Mouse (Mus musculus) lung, postnatal 36 days (tissue): ENCODE measurements around the gene Tspan2.

Source experiments
- DNase-seq: peaks from one replicate; pipeline ENCODE4 v3.0.0; 2022; ENCODE audit warnings: mixed read lengths

Gene Tspan2

DNA sequence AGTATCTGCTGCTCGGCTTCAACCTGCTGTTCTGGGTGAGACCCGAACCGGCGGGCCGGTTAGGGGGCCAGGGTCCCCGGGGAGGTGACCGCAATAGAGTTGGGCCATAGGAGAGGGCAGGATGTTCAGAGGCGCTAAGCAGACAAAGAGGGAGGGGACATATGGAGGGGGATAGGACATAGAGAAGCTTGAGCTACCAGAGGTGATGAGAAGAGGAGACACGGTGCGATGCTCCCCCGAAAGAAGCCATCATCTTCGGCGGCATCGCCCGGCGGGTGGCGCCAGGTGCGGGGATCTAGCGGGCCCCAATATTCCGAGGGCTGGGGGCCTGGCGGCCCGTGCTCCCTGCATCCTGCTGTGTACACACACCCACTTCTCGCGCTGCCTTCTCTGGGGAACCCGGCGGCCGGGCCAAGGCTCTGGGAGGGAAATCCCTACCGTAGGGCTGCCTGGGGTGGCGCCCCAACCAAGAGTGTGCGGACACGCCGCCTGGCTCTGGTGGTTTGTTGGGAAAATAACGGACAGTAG lies 766 bp downstream of the Tspan2 start:
- DNase-seq: peak; percentile 62

DNA sequence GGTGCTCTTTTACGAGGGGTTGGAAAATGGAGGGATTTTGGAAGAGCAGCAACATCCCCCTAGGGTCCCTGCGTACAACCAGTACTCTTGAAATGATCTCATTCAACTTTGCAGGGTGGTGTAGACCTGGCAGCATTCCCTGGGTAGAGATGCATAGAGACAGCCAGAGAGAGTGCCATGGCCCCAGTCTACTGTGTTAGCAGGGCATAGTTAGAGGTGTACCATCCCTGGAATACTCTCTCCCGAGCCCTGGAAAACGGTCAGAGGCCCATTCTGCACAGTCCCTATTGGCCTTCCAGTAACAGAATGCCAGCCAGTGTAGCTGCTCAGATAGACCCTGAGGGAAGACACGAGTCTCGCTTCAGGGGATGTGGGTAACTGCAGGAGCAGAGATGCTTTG lies 1.3 kb downstream of the Tspan2 start:
- DNase-seq: no peak

DNA sequence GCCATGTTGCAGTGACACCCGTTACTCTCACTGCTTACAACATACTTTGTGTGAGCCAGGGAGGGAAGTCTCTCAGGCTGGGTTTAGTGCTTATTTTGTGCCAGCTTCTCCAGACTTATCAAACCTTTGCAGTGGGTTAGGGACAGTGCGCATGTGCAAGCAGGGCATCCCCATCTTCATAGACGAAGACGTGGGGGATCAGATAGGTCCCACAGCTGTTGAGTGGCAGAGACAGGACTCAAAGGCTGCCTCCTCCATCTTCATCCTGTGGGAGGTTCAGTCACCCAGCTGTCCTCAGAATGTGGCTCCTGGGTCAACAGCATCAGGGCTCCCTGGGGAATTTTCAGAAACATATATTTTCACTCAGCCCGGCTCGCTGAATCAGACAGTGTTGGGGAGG lies 2.1 kb downstream of the Tspan2 start:
- DNase-seq: no peak

DNA sequence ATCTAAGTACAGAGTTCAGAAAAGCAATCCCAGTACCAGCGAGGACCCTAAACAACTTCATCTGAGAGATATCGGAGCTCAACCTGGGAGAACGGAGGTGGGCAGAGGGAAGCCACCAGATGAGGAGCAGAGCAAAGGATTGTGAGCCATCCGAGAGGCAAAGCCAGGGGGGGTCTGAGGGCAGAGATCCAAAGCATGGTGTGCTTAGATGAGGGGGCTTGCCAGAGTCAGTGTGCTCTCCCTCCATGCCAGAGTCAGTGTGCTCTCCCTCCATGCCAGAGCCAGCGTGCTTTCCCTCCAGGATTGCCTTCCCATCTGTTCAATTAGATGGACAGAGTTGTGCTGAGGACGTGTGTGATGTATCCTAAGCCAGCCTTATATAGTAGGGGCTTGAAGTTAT lies 2.8 kb downstream of the Tspan2 start:
- DNase-seq: no peak

DNA sequence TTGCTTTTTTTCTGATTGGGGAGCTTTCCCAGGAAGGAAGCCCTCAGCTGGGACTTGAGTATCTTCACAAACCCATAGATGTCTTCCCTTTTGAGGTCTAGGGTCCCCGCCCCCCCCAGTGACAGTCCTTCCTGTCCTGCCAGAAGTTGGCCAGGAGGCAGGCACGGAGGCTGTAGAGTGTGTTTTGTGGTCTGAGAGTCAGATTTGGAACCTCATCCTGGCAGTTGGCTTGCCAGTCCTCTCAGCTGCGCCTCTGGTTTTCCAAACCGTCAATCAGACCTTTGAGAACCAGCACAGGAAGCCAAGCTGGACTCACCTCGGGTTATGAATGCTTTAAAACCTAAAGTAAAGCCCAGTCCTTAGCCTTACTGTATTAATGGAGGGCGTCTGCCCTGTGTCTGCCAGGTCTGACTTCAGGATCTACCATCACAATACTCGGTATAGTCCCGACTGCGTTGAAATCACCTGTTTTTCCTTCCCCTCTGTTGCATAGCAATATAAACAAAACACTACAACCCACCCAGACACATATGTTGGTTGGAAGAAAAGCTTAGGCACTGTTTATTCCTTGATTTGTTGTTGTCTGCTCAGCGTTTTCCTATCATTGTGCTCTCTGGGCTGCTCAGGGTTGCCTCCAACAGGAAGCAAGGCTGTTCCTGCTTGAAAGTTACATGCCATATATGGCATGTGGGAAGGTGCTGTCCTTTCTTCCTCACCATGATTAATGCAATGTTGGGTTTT lies 4.0 kb downstream of the Tspan2 start:
- peak; percentile 74 for DNase-seq

DNA sequence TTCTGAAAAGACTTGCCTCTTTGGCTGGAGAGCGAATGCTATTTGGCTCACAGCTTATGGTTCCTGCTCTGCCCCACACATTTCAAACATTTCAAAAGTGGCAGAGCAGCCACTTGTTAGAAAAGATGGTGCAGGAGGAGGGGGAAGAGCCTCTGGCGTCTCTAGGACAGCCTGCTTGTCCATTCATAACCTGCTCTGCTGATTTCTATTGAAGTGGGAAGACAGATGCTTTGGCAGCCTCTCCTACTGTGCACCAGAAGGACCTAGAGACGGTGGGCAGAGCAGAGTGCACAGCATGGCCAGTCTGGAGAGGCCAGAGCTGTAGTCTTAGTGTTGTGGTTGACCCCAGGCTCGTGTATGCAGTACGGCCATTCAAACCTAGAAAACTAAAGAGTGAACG lies 4.6 kb downstream of the Tspan2 start:
- DNase-seq: no peak

DNA sequence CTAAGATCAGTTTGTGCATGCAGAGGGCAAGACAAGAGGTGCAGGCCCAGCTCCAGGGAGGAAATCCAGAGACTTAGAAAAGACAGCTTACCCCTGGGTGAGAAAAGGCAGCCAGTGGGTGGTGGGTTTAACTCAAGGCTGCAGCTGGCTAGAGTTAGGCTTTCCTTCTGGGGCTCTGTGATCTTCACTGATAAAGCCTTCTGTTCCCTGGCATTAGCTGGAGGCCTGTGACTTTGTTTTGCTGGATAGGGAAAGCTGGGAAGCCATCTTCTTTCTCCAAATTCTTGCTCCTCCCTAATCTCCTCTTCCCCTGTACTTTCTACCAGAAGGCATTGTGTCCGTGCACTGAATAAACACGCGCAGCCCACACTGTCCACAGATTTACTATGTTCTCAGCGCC lies 8.4 kb downstream of the Tspan2 start:
- no peak for DNase-seq

DNA sequence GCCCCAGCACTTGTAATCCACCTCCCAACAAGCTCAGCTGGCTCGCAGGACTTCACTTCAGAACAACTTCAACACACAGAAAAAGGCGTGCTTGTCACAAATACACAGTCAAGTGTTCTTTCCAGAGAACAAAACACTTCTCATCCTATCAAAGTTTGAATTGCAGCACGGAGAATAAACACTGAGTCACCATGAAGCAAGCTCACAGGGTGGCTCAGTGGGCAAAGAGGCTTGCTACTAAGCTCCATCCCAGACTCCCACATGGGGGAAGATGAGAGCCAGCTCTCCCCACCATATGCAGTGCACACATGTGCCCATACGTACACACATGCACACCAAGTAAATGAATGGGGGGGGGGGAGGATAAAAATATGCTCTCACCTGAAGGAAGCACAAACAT lies 8.9 kb downstream of the Tspan2 start:
- peak; percentile 79 for DNase-seq

DNA sequence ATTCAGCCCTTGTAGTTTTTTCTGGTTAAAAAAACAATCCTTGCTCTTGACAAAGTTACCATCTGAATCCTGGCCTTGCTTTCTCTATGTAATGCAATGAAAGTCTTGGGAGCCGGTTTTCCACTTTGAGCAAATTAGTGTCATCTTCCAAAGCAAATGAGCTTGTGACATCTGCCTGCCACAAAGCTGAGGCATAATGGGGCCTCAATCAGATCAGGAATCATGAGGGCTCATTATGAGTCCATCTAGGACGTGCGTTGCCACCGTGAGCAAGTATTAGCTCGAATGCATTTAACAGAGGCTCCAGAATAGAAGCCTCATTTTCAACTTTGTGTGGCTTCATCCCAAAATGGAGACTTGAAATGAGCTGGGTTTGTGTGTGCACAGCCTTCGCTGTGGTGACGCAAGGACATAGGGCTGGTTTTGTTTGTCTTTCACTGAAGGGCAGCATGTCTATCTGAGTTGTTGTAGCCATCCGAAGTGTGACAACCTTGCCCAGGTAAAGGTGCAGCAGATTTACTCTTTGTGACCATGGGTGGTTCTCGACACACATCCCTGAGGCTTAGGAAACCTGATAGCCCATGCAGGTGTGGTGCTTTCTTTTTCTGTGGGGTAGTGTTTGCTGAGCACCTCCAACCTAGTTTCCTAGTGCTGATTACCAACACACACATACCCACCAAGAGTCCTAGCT lies 9.6 kb downstream of the Tspan2 start:
- DNase-seq: peak; percentile 37

DNA sequence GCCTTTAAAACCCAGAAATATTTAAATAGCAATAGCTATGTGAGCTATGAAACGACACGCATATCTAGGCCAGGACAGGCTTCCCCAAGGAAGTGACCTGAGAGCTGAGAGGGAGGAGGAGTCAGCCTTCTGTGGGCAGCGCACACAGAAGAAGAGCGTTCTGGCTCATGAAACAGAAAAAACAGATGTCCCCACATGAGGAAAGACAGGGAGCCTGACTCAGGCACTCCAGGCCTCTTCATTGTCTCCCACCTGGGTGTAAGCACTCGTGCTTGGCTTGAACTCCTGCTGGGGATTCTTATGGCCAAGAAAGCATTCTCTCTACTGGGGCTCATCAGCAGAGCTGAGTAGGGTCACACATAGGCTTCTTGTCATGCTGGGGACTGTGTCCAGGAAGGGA lies 10.3 kb downstream of the Tspan2 start:
- peak; percentile 64 for DNase-seq

DNA sequence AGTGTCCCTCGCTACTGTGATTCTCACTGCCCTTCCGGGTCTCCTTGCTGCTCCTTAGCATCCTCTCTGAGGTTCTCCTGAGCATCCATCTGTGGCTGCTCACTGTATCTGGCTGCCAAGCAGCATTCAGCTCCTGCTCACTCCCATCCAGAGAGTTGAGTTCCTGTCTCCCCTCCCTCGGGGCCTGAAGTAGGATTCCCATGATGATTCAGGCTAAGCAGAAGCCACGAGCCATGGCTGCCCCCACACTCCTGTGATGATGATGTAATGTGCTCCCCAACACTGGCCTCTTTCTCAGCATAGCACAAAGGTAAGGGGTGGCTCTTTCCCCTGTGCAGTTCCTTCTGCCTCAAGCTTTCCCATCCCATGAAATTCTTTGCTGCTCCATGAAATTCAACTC lies 11.8 kb downstream of the Tspan2 start:
- DNase-seq: no peak

DNA sequence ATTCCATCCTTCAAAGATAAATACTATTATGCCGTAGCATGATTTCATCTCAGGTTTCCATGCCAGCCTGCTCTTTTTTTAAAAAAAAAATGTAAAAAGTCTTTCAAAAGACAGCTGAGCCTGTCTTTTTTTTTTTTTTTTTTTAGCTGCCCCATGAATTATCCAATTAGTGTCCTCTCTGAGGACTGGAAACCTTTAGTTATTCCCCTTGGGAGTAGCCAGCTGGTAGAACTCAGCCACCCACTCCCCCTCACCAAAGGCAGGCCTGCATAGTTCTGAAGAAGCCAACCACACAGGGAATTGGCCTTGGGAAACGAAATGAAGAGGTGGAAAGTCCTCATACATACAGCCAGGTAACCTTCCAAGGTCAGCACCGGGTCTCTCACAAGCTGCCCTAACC lies 13.7 kb downstream of the Tspan2 start:
- DNase-seq: no peak

DNA sequence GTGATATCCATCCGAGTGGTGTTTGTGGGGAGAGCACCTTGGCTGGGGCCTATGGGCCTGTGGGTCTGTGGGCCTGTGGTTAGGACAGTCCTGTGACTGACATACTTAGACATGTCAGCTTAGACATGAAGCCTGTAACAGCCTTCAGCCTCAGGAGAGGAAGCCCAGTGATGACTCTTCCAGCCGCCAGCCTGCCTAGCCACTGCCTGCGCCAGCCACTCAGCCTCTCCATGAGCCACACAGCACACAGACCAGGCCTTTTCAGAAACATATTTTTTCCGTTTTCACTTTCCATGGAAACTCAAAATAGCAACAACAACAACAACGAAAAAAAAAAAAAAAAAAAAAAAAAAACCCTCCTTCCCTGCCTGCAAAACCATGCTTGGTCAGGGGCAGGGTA lies 14.4 kb downstream of the Tspan2 start:
- DNase-seq: no peak

DNA sequence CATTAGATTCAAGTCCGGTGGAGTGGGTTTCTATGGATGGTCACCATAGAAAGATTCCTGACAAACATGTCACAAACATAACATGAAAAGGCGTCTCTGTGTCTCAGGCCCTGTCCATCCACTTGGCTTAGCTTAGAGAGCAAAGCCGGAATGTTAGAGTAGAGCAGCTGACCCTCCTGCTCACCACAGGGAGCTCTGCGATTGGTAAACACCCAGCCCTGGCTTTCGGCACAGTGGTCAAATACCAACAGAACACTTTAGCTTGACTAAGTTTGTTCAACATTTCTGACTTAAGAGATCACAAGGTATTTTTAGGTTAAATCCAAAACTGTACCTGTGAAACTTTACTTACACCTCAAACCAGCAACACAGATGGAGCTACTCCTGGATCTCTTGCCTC lies 16.8 kb downstream of the Tspan2 start:
- DNase-seq: peak; percentile 76

DNA sequence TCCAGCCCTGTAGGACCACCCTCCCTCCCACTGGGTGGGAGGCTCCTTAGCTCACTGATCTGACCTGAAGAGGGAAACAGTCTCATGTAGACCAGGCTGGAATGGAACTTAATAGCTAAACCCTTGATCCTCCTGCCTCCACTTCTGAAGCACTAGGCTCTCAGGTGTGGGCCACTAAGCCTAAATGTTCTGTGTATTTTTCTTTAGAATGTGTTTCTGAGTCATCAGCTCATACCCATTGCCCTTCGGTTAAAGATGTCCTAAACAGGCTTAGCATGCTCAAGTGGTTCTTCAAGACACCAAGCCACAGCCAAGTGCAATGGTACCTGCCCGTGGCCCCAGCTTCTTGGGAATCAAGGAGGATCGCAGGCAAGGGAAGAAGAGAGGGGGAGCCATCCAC lies 17.2 kb downstream of the Tspan2 start:
- no peak for DNase-seq

DNA sequence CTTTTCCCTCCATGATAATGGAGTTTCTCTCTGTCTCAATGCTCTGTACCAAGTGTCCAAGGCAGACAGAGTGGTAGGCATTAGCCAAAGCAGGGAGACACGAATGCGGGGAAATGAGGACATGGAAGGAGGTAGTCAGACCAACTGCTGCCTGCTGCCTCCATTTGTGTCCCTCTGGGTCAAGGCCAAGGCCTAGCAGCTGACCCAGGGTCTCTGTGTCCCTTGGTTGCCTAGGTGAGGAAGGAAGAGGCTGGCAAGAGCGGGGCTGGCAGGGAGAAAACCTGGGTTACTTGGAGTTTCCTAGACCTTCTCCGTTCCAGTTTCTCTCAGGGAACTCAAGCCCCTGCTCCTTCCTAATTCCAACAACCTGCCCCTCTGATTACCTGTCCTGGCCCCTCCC lies 17.7 kb downstream of the Tspan2 start:
- no peak for DNase-seq

DNA sequence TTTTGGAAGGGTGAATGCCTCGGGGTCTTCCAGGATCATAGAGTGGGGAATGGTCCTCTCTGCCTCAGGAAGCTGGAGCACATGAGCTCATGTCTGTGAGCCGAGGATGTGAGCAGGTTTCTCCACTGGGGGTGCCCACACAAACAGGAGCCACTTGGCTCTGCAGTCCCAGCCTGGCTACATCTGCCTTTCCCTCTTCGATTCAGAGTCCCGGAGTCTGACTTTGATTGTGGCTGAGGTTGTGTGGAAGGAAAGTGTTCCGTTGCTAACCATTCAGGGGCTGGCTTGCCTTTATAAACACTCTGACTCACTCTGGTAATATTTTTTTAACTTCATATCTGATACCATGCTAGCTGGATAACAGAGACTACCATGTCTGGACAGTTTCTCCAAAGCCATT lies 18.1 kb downstream of the Tspan2 start:
- DNase-seq: no peak

DNA sequence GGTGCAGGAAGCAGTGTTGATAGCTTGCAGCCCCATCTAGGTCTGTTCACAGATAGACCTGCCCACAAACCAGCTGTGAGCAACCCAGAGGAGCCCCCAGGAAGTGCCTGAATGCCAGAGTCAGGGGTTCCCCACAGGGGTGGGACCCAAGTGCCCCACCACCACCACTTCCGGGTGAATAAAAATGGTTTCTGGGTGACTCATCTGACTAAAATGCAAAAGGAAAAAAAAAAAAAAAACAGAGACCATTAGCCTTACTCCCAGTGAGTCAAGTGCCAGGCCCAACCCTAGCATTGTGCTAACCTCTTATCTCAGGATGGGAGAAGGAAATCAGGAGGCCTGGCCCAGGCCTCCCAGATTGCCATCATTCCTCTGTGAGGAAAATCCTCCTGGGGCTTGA lies 21.5 kb downstream of the Tspan2 start:
- peak; percentile 61 for DNase-seq

DNA sequence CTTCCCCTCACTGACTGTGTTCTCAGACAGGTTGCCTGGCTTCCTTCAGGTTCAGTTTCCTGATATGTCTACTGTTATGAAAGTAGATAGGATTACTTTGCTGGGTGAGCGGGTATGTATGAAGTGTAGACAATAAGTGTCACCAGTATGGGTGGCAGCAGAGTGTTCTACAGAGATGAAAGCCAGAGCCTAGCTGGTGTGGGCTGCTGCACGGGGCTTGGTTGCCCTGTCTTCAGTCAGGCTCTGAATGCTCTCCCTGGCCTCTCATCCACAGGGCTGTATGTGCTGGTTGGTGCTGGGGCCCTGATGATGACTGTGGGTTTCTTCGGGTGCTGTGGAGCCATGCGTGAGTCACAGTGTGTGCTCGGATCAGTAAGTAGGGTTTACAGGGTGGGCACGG lies 22.7 kb downstream of the Tspan2 start:
- DNase-seq: no peak

DNA sequence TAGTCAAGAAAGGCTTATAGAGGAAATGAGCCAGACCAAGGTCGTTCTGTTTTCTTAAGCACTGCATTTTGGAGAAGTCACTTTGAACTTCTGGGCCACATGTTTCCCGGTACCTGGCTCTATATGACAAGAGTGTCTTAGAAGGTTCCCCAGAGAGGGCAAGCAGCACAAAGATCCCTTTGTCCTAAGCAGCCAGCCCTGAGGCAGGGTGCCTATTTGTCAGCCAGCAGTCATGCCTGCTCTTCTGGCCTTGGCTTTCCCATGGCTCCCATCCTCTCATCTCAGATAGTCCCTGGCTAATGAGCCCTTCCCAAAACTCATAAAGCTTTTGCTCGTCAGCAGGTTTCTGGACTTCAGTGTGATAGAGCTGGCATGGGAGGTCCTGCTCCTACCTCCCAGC lies 25.9 kb downstream of the Tspan2 start:
- DNase-seq: no peak

DNA sequence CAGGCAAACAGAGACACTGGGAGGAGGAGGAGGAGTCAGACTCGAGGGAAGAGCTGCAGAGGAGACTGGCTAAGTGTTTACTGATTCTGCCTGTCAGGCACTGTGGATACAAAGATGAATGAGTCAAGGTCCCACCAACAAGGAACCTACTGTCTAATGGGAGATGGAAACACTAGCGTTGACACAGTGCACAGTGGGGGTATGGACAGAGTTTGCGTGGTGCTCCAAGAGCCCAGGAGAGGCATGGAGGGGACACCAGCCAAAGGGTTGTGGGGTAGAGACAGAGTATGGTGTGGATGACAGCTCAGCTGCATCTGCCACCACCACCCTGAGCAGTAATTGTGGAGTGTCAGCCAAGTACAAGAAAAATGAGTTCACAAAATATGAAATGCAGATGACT lies 28.1 kb downstream of the Tspan2 start:
- DNase-seq: no peak

DNA sequence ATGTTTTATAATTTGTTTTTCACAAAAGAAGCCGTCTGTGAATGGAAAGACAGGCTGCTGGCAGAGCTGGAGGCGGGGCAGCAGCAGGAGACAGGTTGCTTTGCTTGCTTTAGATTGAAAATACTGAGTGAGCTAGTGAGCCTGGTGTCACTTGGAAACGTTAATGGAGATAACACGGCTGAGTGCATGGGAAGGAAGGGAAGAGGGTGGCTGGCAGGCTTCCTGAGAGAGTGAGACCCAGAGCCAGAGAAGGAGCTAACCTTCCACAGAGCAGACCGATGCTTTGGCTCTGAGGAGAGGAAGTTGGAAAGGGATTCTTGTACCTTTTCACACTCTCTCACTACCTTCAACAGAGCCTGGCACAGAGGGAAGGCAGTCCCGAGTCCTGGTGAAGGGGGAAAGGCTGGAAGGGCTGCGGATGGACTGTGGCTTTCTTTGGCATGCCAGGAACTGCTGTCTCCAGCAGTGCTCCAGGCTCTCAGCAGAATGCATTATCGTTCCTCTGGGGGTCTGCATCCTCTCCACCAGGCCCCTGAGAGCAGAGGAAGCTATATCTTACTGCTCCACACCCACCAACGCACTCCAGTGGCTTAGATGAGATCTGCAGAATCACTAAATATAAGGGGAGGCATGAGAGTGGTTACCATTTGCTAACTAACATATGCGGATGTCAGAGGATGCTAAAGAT lies 29.5 kb downstream of the Tspan2 start:
- no peak for DNase-seq

DNA sequence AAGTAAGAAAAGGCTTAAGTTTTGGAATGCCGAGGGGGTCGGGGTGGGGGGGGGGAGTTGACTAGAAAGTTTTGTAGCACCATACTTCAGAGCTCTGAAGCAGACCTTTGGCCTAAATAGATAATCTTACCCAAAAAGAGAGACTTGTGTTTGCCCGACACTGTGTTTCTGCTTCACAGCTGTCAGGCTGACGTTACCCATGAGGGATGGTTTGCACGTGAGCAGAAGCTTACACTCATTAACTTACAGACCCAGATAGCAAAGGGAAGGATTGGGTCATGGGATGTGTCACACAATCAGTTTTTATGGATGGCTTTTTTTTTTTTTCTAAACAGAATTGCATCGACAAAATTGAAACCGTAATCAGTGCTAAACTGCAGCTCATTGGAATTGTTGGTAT lies 30.5 kb downstream of the Tspan2 start:
- DNase-seq: no peak

DNA sequence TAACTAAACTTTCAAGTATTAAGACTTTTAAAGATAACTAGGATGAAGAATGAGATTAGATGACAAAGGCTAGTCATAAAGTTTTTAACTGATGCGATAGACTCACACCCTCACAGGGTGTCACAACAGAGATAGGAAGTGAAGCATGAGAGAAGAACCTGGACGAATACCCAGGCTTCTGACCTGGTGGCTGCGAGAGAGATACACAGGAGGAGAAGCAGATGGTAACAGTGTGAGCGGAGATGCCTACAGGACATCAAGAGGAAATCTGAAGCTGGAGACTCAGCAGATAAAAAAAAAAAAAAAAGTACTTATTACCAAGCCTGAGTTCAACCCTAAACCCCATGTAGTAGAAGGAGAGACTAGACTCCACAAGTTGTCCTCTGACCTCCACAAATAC lies 38.7 kb downstream of the Tspan2 start:
- no peak for DNase-seq
